Mouse (Mus musculus) lung, embryonic 15.5 days (tissue): ENCODE measurements at regions not wholly inside any gene's neighbourhood (a gene's known extent, or its start where the extent isn't known, plus 50 kb on each side); places are given as distances from the start of the nearest gene placed in this dataset.

Experiments
- ATAC-seq: fragments of 200-750 bp; cut with Nextera tagmentation; 2 replicates; pipeline ENCODE4 v1.8.0; 2017; ENCODE audit warnings: moderate number of reproducible peaks, borderline replicate concordance; ENCODE audit not compliant: low FRiP score, low TSS enrichment; ENCODE audit errors: extremely low read depth
- H3K27ac ChIP-seq: fragments of 300-500 bp; sonication (generic); 2 replicates; pipeline ENCODE4 v1.5.1; 2015; ENCODE audit warnings: moderate library complexity, mild to moderate bottlenecking, inconsistent platforms
- H3K27me3 ChIP-seq: fragments of 300-500 bp; sonication (generic); 2 replicates; pipeline ENCODE4 v1.6.1; 2015; ENCODE audit warnings: inconsistent platforms
- H3K36me3 ChIP-seq: fragments of 300-500 bp; sonication (generic); 2 replicates; pipeline ENCODE4 v1.6.1; 2015; ENCODE audit warnings: inconsistent platforms
- H3K4me1 ChIP-seq: fragments of 300-500 bp; sonication (generic); 2 replicates; pipeline ENCODE4 v1.6.1; 2015; ENCODE audit warnings: inconsistent platforms
- H3K4me2 ChIP-seq: fragments of 300-500 bp; sonication (generic); 2 replicates; pipeline ENCODE4 v1.6.1; 2015; ENCODE audit warnings: inconsistent platforms, mild to moderate bottlenecking, moderate library complexity
- H3K4me3 ChIP-seq: fragments of 300-500 bp; sonication (generic); 2 replicates; pipeline ENCODE4 v1.5.1; 2015; ENCODE audit warnings: mild to moderate bottlenecking, inconsistent platforms
- H3K9ac ChIP-seq: fragments of 300-500 bp; sonication (generic); 2 replicates; pipeline ENCODE4 v1.6.1; 2015; ENCODE audit warnings: inconsistent platforms
- H3K9me3 ChIP-seq: fragments of 300-500 bp; sonication (generic); 2 replicates; pipeline ENCODE4 v1.6.1; 2016; ENCODE audit warnings: inconsistent platforms
- WGBS: fragments of 180-500 bp; shearing (Covaris S2); methylation state at CpG from one replicate; pipeline ENCODE4 v1.1.7; 2015; 5-methylcytosine and 5-hydroxymethylcytosine counted together

GRCm38 (mm10) chr12:107121990-107122389 lies 366.4 kb upstream of the 3110018I06Rik start:
- H3K36me3 ChIP-seq = no peaks in the 10 kb centered on the region
- H3K9ac ChIP-seq = no peak overlapping the region
- 71% methylated on average over 4 of the region's 4 CpGs for WGBS
- no peak overlapping the region for H3K4me3 ChIP-seq
- no peaks in the 10 kb centered on the region for H3K9me3 ChIP-seq
- no peak overlapping the region for H3K27ac ChIP-seq
- no peaks in the 10 kb centered on the region for H3K27me3 ChIP-seq
- ATAC-seq = no peak
- H3K4me2 ChIP-seq = no peak overlapping the region
- H3K4me1 ChIP-seq = no peaks in the 10 kb centered on the region

- WGBS = 72% methylated on average over 8 of the region's 8 CpGs
- H3K9ac ChIP-seq = no peak overlapping the region
- no peaks in the 10 kb centered on the region for H3K9me3 ChIP-seq
- no peak overlapping the region for H3K4me3 ChIP-seq
- no peaks in the 10 kb centered on the region for H3K4me1 ChIP-seq
- no peak overlapping the region for H3K4me2 ChIP-seq
- H3K36me3 ChIP-seq = no peaks in the 10 kb centered on the region
- H3K27ac ChIP-seq = no peak overlapping the region
- no peak for ATAC-seq
- no peaks in the 10 kb centered on the region for H3K27me3 ChIP-seq
These were observed 364.8 kb upstream of the 3110018I06Rik start for GRCm38 (mm10) chr12:107123661-107124060.

GRCm38 (mm10) chr12:107124263-107124885 lies 364.1 kb upstream of the 3110018I06Rik start:
- ATAC-seq = no peak
- Histone ChIP-seq H3K27ac (no peak overlapping the region), H3K4me2 (no peak overlapping the region), H3K27me3 (no peaks in the 10 kb centered on the region), H3K4me1 (no peaks in the 10 kb centered on the region), H3K4me3 (no peak overlapping the region), H3K9me3 (no peaks in the 10 kb centered on the region), H3K9ac (no peak overlapping the region), H3K36me3 (no peaks in the 10 kb centered on the region)
- 88% methylated on average over 17 of the region's 17 CpGs for WGBS

- H3K9ac ChIP-seq = no peak overlapping the region
- 63% methylated on average over 7 of the region's 7 CpGs for WGBS
- no peak overlapping the region for H3K4me3 ChIP-seq
- H3K4me1 ChIP-seq = no peaks in the 10 kb centered on the region
- H3K27ac ChIP-seq = no peak overlapping the region
- ATAC-seq = no peak
- no peaks in the 10 kb centered on the region for H3K36me3 ChIP-seq
- no peaks in the 10 kb centered on the region for H3K27me3 ChIP-seq
- no peak overlapping the region for H3K4me2 ChIP-seq
- H3K9me3 ChIP-seq = no peaks in the 10 kb centered on the region
These were observed 363.2 kb upstream of the 3110018I06Rik start for GRCm38 (mm10) chr12:107125201-107125600.

GRCm38 (mm10) chr12:107126056-107126455 lies 362.4 kb upstream of the 3110018I06Rik start:
- Histone ChIP-seq H3K9me3 (no peaks in the 10 kb centered on the region), H3K27ac (no peak overlapping the region), H3K27me3 (no peaks in the 10 kb centered on the region), H3K4me3 (no peak overlapping the region), H3K36me3 (no peaks in the 10 kb centered on the region), H3K4me1 (no peaks in the 10 kb centered on the region), H3K4me2 (no peak overlapping the region), H3K9ac (no peak overlapping the region)
- ATAC-seq = no peak
- WGBS = 72% methylated on average over 10 of the region's 10 CpGs

- no peak overlapping the region for H3K4me2 ChIP-seq
- ATAC-seq = no peak
- H3K27me3 ChIP-seq = no peaks in the 10 kb centered on the region
- WGBS = 84% methylated on average over 3 of the region's 3 CpGs
- no peaks in the 10 kb centered on the region for H3K9me3 ChIP-seq
- no peak overlapping the region for H3K9ac ChIP-seq
- no peaks in the 10 kb centered on the region for H3K36me3 ChIP-seq
- no peaks in the 10 kb centered on the region for H3K4me1 ChIP-seq
- no peak overlapping the region for H3K4me3 ChIP-seq
- H3K27ac ChIP-seq = no peak overlapping the region
These were observed 360.8 kb upstream of the 3110018I06Rik start for GRCm38 (mm10) chr12:107127591-107127990.

- Histone ChIP-seq H3K27me3 (no peaks in the 10 kb centered on the region), H3K9me3 (no peaks in the 10 kb centered on the region), H3K4me1 (no peaks in the 10 kb centered on the region), H3K27ac (no peak overlapping the region), H3K9ac (no peak overlapping the region), H3K4me2 (no peak overlapping the region), H3K36me3 (no peaks in the 10 kb centered on the region), H3K4me3 (no peak overlapping the region)
- ATAC-seq = no peak
- WGBS = 64% methylated on average over 6 of the region's 6 CpGs
These were observed 359.2 kb upstream of the 3110018I06Rik start for GRCm38 (mm10) chr12:107129232-107129631.

GRCm38 (mm10) chr12:107131351-107131750 lies 357.1 kb upstream of the 3110018I06Rik start:
- H3K4me1 ChIP-seq = no peaks in the 10 kb centered on the region
- ATAC-seq = no peak
- H3K9ac ChIP-seq = no peak overlapping the region
- H3K27ac ChIP-seq = no peak overlapping the region
- no peak overlapping the region for H3K4me3 ChIP-seq
- H3K27me3 ChIP-seq = no peaks in the 10 kb centered on the region
- H3K9me3 ChIP-seq = no peaks in the 10 kb centered on the region
- H3K36me3 ChIP-seq = no peaks in the 10 kb centered on the region
- WGBS = 72% methylated on average over 7 of the region's 7 CpGs
- H3K4me2 ChIP-seq = no peak overlapping the region

- no peaks in the 10 kb centered on the region for H3K4me1 ChIP-seq
- no peak overlapping the region for H3K4me2 ChIP-seq
- no peak overlapping the region for H3K4me3 ChIP-seq
- no peak overlapping the region for H3K27ac ChIP-seq
- H3K9ac ChIP-seq = no peak overlapping the region
- H3K27me3 ChIP-seq = no peaks in the 10 kb centered on the region
- WGBS = 46% methylated on average over 6 of the region's 6 CpGs
- ATAC-seq = no peak
- no peaks in the 10 kb centered on the region for H3K9me3 ChIP-seq
- no peaks in the 10 kb centered on the region for H3K36me3 ChIP-seq
These were observed 356.6 kb upstream of the 3110018I06Rik start for GRCm38 (mm10) chr12:107131841-107132240.

GRCm38 (mm10) chr12:107132501-107132900 lies 355.9 kb upstream of the 3110018I06Rik start:
- Histone ChIP-seq H3K9ac (no peak overlapping the region), H3K4me1 (no peaks in the 10 kb centered on the region), H3K27me3 (no peaks in the 10 kb centered on the region), H3K9me3 (no peaks in the 10 kb centered on the region), H3K27ac (no peak overlapping the region), H3K36me3 (no peaks in the 10 kb centered on the region), H3K4me2 (no peak overlapping the region), H3K4me3 (no peak overlapping the region)
- 59% methylated on average over 3 of the region's 3 CpGs for WGBS
- no peak for ATAC-seq

- Histone ChIP-seq H3K27ac (no peak overlapping the region), H3K36me3 (no peaks in the 10 kb centered on the region), H3K9ac (no peak overlapping the region), H3K4me3 (no peak overlapping the region), H3K4me1 (no peaks in the 10 kb centered on the region), H3K4me2 (no peak overlapping the region), H3K27me3 (no peaks in the 10 kb centered on the region), H3K9me3 (no peaks in the 10 kb centered on the region)
- WGBS = 78% methylated on average over 3 of the region's 3 CpGs
- ATAC-seq = no peak
These were observed 354.1 kb upstream of the 3110018I06Rik start for GRCm38 (mm10) chr12:107134353-107134752.

- no peaks in the 10 kb centered on the region for H3K9me3 ChIP-seq
- 95% methylated on average over 8 of the region's 8 CpGs for WGBS
- no peak overlapping the region for H3K4me2 ChIP-seq
- H3K4me1 ChIP-seq = no peaks in the 10 kb centered on the region
- no peaks in the 10 kb centered on the region for H3K36me3 ChIP-seq
- H3K4me3 ChIP-seq = no peak overlapping the region
- ATAC-seq = no peak
- no peak overlapping the region for H3K9ac ChIP-seq
- H3K27ac ChIP-seq = no peak overlapping the region
- no peaks in the 10 kb centered on the region for H3K27me3 ChIP-seq
These were observed 349.6 kb upstream of the 3110018I06Rik start for GRCm38 (mm10) chr12:107138677-107139400.
